Mouse (Mus musculus) retina, postnatal 1 day (tissue): ENCODE measurements at regions not wholly inside any gene's neighbourhood (a gene's known extent, or its start where the extent isn't known, plus 50 kb on each side); places are given as distances from the start of the nearest gene placed in this dataset.
A peak's percentile ranks its signal among the peaks of the same experiment; 100 is the strongest.

Source experiments
- DNase-seq: peaks from one replicate; pipeline ENCODE4 v3.0.0-alpha.2; 2012

DNA sequence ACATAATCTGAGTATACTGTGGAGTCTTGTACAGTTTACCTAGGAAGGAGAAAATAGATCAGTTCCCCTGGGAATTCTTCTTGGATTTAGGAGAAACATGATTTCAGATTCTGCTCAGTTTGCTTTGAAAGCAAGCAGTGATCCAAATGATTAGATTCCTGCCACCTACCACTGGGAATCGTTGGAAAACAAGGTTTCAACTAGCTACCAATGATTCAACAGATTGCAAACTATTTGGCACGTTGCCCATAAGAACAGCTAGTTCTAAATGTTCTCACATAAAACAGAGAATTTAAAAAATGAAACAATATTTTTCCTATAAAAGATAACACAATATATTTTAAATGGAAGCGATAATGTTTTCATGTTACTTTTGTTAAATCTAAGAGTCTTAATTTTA lies 54.8 kb downstream of the G6pd2 start:
- DNase-seq, result peak; percentile 11
